Mouse (Mus musculus) bone marrow macrophage, adult 2 months (primary cell): ENCODE data around the gene Uso1. TPM values are rescaled to one million over a fixed set of nuclear protein-coding genes. Genes with fewer than 3 reads are reported as not detected.
A peak's percentile ranks its signal among the peaks of the same experiment; 100 is the strongest.

Source experiments
- H3K27ac ChIP-seq: 2 replicates; pipeline ENCODE4 v1.5.1; 2012; ENCODE audit warnings: low read depth, low read length; ENCODE audit not compliant: insufficient read depth
- H3K4me1 ChIP-seq: 2 replicates; pipeline ENCODE4 v1.6.1; 2012; ENCODE audit warnings: low read length; ENCODE audit not compliant: control insufficient read depth, insufficient read depth
- H3K4me3 ChIP-seq: 2 replicates; pipeline ENCODE4 v1.5.1; 2012; ENCODE audit warnings: mild to moderate bottlenecking, low read length, moderate library complexity; ENCODE audit not compliant: insufficient read depth
- CTCF ChIP-seq: IDR thresholded peaks from 2 replicates; pipeline ENCODE4 v1.5.1; 2012; ENCODE audit warnings: low read depth, mild to moderate bottlenecking, low read length, moderate library complexity
- POLR2A ChIP-seq: IDR thresholded peaks from 2 replicates; pipeline ENCODE4 v1.6.1; 2012; ENCODE audit warnings: mild to moderate bottlenecking, low read depth, low read length, borderline replicate concordance
- polyA plus RNA-seq: library from polyadenylated mRNA; stranded (reverse); fragments of >200 nt; gene quantifications from 2 replicates; pipeline ENCODE4 v1.2.4, GENCODE M21; 2012; ENCODE audit not compliant: missing spikeins, insufficient read depth, insufficient read length

Uso1 gene
- polyA plus RNA-seq, 1 experiment = 44.4 TPM

GRCm38 (mm10) chr5:92233366-92233765 lies 95.6 kb downstream of the Uso1 start:
- no peaks in the 10 kb centered on the region for H3K4me1 ChIP-seq
- no peak overlapping the region for H3K27ac ChIP-seq
- no peak for TF ChIP-seq POLR2A
- no peak for TF ChIP-seq CTCF
- H3K4me3 ChIP-seq = no peak overlapping the region

- no peak overlapping the region for H3K27ac ChIP-seq
- no peaks in the 10 kb centered on the region for H3K4me1 ChIP-seq
- no peak overlapping the region for H3K4me3 ChIP-seq
- TF ChIP-seq POLR2A (no peak), CTCF (no peak)
Observed at GRCm38 (mm10) chr5:92234939-92235557, 97.3 kb downstream of the Uso1 start.

- TF ChIP-seq POLR2A (no peak), CTCF (peak; percentile 23; the same call in 1 of the 2 replicates)
- Histone ChIP-seq H3K4me3 (no peak overlapping the region), H3K4me1 (no peaks in the 10 kb centered on the region), H3K27ac (no peak overlapping the region)
Observed at GRCm38 (mm10) chr5:92239333-92240232, 101.8 kb downstream of the Uso1 start.

- Histone ChIP-seq H3K4me1 (peaks cover 3% of the 10 kb centered on the region), H3K27ac (no peak overlapping the region), H3K4me3 (no peak overlapping the region)
- TF ChIP-seq CTCF = no peak
- no peak for TF ChIP-seq POLR2A
Observed at GRCm38 (mm10) chr5:92240769-92241168, 103.0 kb downstream of the Uso1 start.

- peaks cover 3% of the 10 kb centered on the region for H3K4me1 ChIP-seq
- H3K4me3 ChIP-seq = no peak overlapping the region
- no peak overlapping the region for H3K27ac ChIP-seq
- TF ChIP-seq POLR2A (no peak), CTCF (no peak)
Observed at GRCm38 (mm10) chr5:92244900-92245299, 107.2 kb downstream of the Uso1 start.

GRCm38 (mm10) chr5:92245483-92245882 lies 107.7 kb downstream of the Uso1 start:
- H3K4me1 ChIP-seq = peaks cover 3% of the 10 kb centered on the region
- H3K27ac ChIP-seq = no peak overlapping the region
- no peak for TF ChIP-seq POLR2A
- no peak for TF ChIP-seq CTCF
- H3K4me3 ChIP-seq = no peak overlapping the region

GRCm38 (mm10) chr5:92248614-92249013 lies 110.9 kb downstream of the Uso1 start:
- TF ChIP-seq CTCF (no peak), POLR2A (no peak)
- Histone ChIP-seq H3K4me1 (peaks cover 3% of the 10 kb centered on the region), H3K27ac (no peak overlapping the region), H3K4me3 (no peak overlapping the region)

GRCm38 (mm10) chr5:92252031-92252430 lies 114.3 kb downstream of the Uso1 start:
- Histone ChIP-seq H3K4me1 (peaks cover 13% of the 10 kb centered on the region), H3K27ac (no peak overlapping the region), H3K4me3 (no peak overlapping the region)
- no peak for TF ChIP-seq CTCF
- TF ChIP-seq POLR2A = no peak

Other genes starting within 250 kb of the Uso1 start
- 41.0 and 48.8 TPM in 2 replicates for gene Rchy1, start 174.9 kb upstream of the Uso1 start, polyA plus RNA-seq
- not detected in 2 replicates for gene Odaph, start 150.5 kb upstream of the Uso1 start, polyA plus RNA-seq
- 5.4 and 5.8 TPM in 2 replicates for gene Cdkl2, start 94.1 kb upstream of the Uso1 start, polyA plus RNA-seq
- gene G3bp2, start 54.2 kb upstream of the Uso1 start, polyA plus RNA-seq = 100 and 112 TPM in 2 replicates
- 1.6 TPM in 1 of 2 replicates, not detected in the other for gene U90926, start 77.5 kb downstream of the Uso1 start, polyA plus RNA-seq
- gene Ppef2, start 118.3 kb downstream of the Uso1 start, polyA plus RNA-seq = 0.40 TPM in 1 of 2 replicates, not detected in the other
- gene Naaa, start 140.2 kb downstream of the Uso1 start, polyA plus RNA-seq = 71.6 and 76.6 TPM in 2 replicates
- 10.2 and 11.1 TPM in 2 replicates for gene Sdad1, start 172.5 kb downstream of the Uso1 start, polyA plus RNA-seq
- gene Cxcl9, start 190.1 kb downstream of the Uso1 start, polyA plus RNA-seq = 0.38 and 0.55 TPM in 2 replicates
- not detected in 2 replicates for gene Art3, start 193.9 kb downstream of the Uso1 start, polyA plus RNA-seq
- gene Cxcl10, start 211.0 kb downstream of the Uso1 start, polyA plus RNA-seq = 30.4 and 32.0 TPM in 2 replicates